Mouse (Mus musculus): ENCODE measurements at regions not wholly inside any gene's neighbourhood (a gene's known extent, or its start where the extent isn't known, plus 50 kb on each side); places are given as distances from the start of the nearest gene placed in this dataset.

GRCm38 (mm10) chr13:103460499-103460898, 126.2 kb upstream of the Mast4 start:
- no peak for DNase-seq

- DNase-seq, result no peak
These were observed 125.3 kb upstream of the Mast4 start for GRCm38 (mm10) chr13:103459486-103460147.

- no peak for DNase-seq
These were observed 118.5 kb upstream of the Mast4 start for GRCm38 (mm10) chr13:103452837-103453236.

DNA sequence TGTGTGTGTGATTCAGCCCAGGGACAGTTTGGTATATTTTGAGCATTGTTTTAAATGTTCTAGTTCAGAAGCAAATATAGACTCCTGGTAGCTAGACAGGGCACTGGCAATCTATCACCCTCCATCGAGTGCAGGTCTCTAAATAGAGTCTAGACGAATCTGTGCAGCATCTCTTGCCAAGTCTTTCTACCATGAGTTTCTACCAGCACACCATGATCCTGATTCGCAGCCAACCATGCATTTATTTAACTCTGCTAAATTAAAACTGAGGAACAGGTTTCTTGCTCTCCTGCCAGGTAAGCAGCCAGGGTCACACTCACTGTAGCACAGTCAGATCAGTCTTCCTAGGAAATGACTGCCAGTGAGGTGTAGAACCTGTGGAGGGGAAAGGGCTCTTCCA, 96.3 kb upstream of the Mast4 start:
- peak; percentile 21 for DNase-seq

DNA sequence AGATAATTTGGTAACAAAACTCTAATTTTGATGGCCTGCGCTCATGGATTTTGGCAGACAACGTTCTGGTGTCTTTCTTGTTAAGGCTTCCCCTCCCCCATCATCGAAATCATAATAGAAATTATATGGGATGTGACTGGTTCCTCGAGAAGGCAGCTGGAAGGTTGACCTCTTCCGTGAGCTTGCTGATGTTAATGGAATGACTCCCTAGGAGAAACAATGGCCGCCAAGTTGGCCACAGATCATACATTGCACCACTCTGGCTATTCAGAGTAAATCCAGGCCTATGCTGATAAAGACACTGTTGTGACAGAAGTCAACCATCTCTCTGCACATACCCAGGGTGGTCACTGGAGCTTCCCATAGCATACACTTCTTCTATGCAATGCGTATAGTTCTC, 89.7 kb upstream of the Mast4 start:
- no peak for DNase-seq

- no peak for DNase-seq
These were observed 89.1 kb upstream of the Mast4 start for GRCm38 (mm10) chr13:103423417-103423816.

DNA sequence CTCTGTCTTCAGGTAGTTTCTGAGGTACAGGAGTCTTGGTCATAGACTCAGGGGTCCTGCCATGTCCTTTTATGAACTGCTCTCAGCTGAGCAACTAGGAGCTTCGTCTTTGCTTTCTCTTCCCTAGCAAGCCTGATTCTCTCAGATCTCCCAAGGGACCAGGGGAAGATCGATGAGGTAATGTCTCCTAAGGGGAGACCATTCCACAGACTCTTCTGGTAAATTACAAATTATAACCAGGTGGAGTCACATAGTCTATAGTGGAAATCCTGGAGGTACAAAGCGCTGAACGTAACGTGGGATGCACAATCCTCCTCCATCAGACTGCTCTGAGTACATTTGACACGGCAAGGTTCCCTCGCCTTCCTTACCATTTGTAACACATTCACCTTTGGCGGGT, 88.7 kb upstream of the Mast4 start:
- no peak for DNase-seq

- no peak for DNase-seq
These were observed 84.8 kb upstream of the Mast4 start for GRCm38 (mm10) chr13:103419146-103419545.

DNA sequence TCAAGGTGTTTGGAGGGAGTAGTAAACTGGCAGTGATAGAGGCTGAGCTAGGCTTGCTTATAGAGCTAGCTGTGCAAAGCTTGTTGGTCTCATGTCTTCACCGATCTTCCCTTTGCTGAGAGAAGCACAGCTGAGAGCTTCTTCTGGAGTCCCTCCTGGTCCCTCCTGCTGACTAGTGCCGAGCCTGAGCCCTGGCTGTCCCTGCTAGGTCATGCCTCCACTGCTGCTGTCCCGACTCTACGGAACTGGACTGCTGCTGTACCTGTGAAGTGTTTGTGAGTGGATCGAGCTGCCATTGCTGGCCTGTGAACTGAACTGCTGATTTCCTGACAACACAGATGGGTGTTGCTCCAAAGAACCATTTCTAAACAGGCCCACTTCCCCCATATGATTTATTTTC, 83.0 kb upstream of the Mast4 start:
- DNase-seq, result no peak

DNA sequence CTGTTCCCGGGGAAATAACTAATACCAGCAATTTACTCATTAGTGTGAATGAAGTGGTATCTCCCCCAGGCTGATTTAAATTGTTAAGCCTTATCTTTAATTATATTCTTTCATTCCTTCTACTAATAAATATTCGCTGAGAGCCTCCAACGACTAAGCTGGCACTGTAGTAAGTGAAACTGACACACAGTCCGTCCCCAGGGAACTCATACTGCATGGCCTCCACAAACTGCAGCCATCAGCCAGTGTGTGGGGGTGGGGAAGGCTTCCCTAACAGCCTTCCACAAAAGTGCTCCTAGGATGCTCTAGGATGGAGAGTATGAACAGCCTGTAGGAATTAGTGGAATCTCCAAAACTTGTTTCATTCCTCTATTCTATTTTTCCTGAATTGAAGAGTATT, 81.0 kb upstream of the Mast4 start:
- no peak for DNase-seq

DNA sequence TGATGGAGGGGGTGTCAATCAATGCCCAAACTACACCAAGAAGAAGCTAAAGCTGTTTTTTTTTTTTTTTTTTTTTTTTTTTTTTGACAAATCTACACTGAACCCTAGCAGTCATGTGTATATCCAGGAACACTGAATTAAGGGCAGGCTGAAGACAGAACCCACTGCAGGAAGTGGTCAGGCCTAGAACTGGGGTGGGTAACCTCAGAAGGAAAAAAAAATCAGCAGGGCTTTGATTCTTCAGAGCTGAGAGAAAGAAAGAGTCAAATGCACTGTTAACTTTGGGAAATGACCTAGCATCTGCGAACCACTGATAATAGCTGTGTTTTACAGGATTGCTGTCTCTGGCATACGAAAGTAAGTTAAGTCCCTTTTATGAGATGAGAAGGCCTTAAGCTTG, 78.3 kb upstream of the Mast4 start:
- DNase-seq, result no peak

DNA sequence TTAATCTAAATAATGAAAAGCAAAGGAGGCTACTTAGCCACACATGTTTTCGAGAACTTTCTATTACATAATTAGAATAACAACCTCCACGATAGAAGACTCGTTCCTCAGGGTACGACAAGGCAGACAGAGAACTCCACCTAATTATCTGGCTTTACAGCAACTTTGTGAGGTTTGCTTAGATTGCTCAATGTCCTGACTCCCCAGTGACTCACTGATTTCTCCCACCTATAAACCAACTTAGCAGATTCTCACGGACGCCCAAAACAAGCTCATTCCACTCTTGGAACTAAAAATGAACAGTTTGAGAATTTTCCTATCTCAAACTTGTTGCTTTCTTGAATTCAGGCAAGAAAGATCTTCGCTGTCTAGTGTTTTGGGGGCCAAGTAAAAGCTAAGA, 75.0 kb upstream of the Mast4 start:
- DNase-seq, result no peak

- no peak for DNase-seq
These were observed 62.3 kb upstream of the Mast4 start for GRCm38 (mm10) chr13:103396526-103397020.

GRCm38 (mm10) chr13:103396099-103396498, 61.8 kb upstream of the Mast4 start:
- no peak for DNase-seq

GRCm38 (mm10) chr13:103392581-103392980, 58.3 kb upstream of the Mast4 start:
- DNase-seq, result no peak

DNA sequence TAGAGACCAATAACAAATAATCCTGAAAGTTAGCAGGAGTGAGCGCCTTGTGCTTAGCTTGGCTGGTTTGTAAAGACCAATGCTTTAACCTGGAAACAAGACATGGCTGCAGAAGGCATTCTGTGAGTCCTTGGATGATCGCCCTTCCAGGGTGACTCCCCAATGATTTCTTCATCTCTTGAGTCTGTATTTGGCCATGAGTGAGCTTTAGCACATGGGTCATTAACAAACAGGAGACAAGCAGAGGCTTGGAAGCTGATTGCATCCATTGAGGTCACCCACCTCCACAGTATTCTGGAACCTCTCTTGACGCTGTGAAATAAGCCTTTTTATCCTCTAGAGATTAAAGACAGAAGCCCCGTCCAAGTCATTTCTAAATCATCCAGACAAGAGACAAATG, 57.1 kb upstream of the Mast4 start:
- no peak for DNase-seq

DNA sequence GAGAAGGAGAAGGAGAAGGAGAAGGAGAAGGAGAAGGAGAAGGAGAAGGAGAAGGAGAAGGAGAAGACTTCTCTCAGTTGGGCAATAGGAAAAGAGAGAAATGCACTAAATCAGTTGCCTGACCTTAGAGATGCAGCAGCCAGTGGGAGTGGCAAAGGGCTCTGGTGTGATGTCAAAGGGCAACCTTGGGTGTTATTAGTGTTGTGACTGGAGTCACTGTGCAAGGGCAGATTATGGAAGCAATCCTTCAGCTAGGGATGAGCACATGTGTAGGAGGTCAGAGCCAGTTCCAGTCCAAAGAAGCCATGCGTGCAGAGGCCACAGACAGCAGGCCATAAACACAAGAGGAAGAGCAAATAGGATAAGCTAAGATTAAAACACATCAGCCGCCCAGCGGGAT, 56.7 kb upstream of the Mast4 start:
- DNase-seq, result no peak

- no peak for DNase-seq
These were observed 52.7 kb upstream of the Mast4 start for GRCm38 (mm10) chr13:103386948-103387347.
